ENCODE assay signal across 10 mouse cellular contexts in genomic region chr15:83167550-83168065, GRCm38 (mm10). TPM values are rescaled to one million over a fixed set of nuclear protein-coding genes. Genes with fewer than 3 reads are reported as not detected.
DNase-seq lines count a peak whose midpoint lies in the region; ATAC-seq and TF ChIP-seq lines count a peak whose summit lies in the region.
"Had no signal": no experiment of that assay in that cellular context is flagged by ENCODE, and none has a peak within 500 bp of the region (broad histone marks: within the 10 kb centered on the region; RNA-seq: fewer than 3 reads in every experiment).

No protein-coding gene starts in this region.

- H3K27ac ChIP-seq in kidney, embryonic 16.5 days (ENCODE audit: low read length) = peak overlapping the region; percentile 61
- H3K27ac ChIP-seq in kidney, adult 2 months (ENCODE audit: insufficient read depth, low read depth, low read length) = no peak overlapping the region; the same call in 1 of the 2 replicates
- 0 out of 2 replicates have a peak overlapping the region, but pooled peaks have one; percentile 14 for H3K27ac ChIP-seq in bone marrow, adult 2 months (ENCODE audit: control insufficient read depth, insufficient read depth, low read depth, low read length, poor library complexity)
- peak overlapping the region; percentile 95 for H3K27ac ChIP-seq in liver, embryonic 12.5 days

- 0 out of 2 replicates have a peak, but pooled peaks cover 2% of the 10 kb centered on the region for H3K36me3 ChIP-seq in kidney, embryonic 16.5 days (ENCODE audit: insufficient read depth, low read length)
- H3K36me3 ChIP-seq in kidney, adult 2 months (ENCODE audit: control insufficient read depth, insufficient read depth, low read length) = no peaks in the 10 kb centered on the region
- peaks cover 60% of the 10 kb centered on the region for H3K36me3 ChIP-seq in liver, embryonic 12.5 days

- TF ChIP-seq POLR2A in kidney, adult 2 months (IDR thresholded peaks at IDR 0.05; ENCODE audit: low read depth, low read length) = no peak
- no peak for TF ChIP-seq POLR2A in bone marrow, adult 2 months (IDR thresholded peaks at IDR 0.05; ENCODE audit: borderline replicate concordance, control insufficient read depth, low read depth, low read length)

- no peak overlapping the region for H3K4me2 ChIP-seq in kidney, embryonic 16.5 days (replicated peaks; ENCODE audit: low read depth, low read length)
- H3K4me2 ChIP-seq in liver, embryonic 12.5 days = peak overlapping the region; percentile 95
- H3K4me2 ChIP-seq: heart, embryonic 11.5 days had no signal

- H3K4me1 ChIP-seq in kidney, embryonic 16.5 days (ENCODE audit: insufficient read depth, low read length) = peaks cover 62% of the 10 kb centered on the region
- H3K4me1 ChIP-seq in kidney, adult 2 months (ENCODE audit: control insufficient read depth, insufficient read depth, low read length) = peaks cover 29% of the 10 kb centered on the region
- peaks cover 4% of the 10 kb centered on the region for H3K4me1 ChIP-seq in bone marrow, adult 2 months (ENCODE audit: control insufficient read depth, insufficient read depth, low read length)
- H3K4me1 ChIP-seq in liver, embryonic 12.5 days = peaks cover 88% of the 10 kb centered on the region

- DNase-seq in cerebellum, adult 11-12 months = peak; percentile 31
- no peak for DNase-seq in cerebellum, postnatal 25 days
- no peak for DNase-seq in kidney, adult 2 months
- no peak for DNase-seq in right cerebral cortex, postnatal 14 days
- DNase-seq: adrenal gland, postnatal 14 days had no signal

- H3K9me3 ChIP-seq in kidney, embryonic 16.5 days (ENCODE audit: low read length) = no peaks in the 10 kb centered on the region
- H3K9me3 ChIP-seq in liver, embryonic 12.5 days (replicated peaks) = no peaks in the 10 kb centered on the region

- no peaks in the 10 kb centered on the region for H3K27me3 ChIP-seq in kidney, embryonic 16.5 days (ENCODE audit: insufficient read depth, low read length)
- no peaks in the 10 kb centered on the region for H3K27me3 ChIP-seq in kidney, adult 2 months (replicated peaks; ENCODE audit: control insufficient read depth, insufficient read depth, low read length)
- no peaks in the 10 kb centered on the region for H3K27me3 ChIP-seq in liver, embryonic 12.5 days (replicated peaks)

- TF ChIP-seq CTCF in kidney, adult 2 months (conservative IDR thresholded peaks at IDR 0.05; ENCODE audit: insufficient read depth, insufficient read length, low read depth, low read length) = no peak
- TF ChIP-seq CTCF in bone marrow, adult 2 months (IDR thresholded peaks at IDR 0.05; ENCODE audit: control insufficient read depth, insufficient read depth, low read length) = no peak

- WGBS in kidney, embryonic 16.5 days = 83% methylated on average over 8 of the region's 8 CpGs
- 87% methylated on average over 8 of the region's 8 CpGs for WGBS in kidney, adult 2 months
- 90% methylated on average over 8 of the region's 8 CpGs for WGBS in bone marrow, adult 2 months
- WGBS in liver, embryonic 12.5 days (ENCODE audit: insufficient replicate concordance) = 81% methylated on average over 8 of the region's 8 CpGs

- no peak for ATAC-seq in kidney, embryonic 16.5 days (ENCODE audit: low FRiP score, low TSS enrichment)
- ATAC-seq in liver, embryonic 12.5 days = no peak
- ATAC-seq in inflammation-experienced regulatory T-cells, adult 6 months = no peak

- H3K4me3 ChIP-seq in kidney, embryonic 16.5 days (ENCODE audit: low read length) = no peak overlapping the region
- H3K4me3 ChIP-seq in kidney, adult 2 months (ENCODE audit: insufficient read depth, low read depth, low read length) = no peak overlapping the region
- H3K4me3 ChIP-seq in bone marrow, adult 2 months (replicated peaks; ENCODE audit: control insufficient read depth, low read depth, low read length) = no peak overlapping the region
- peak overlapping the region; percentile 94 for H3K4me3 ChIP-seq in liver, embryonic 12.5 days

- H3K9ac ChIP-seq in kidney, embryonic 16.5 days (replicated peaks; ENCODE audit: low read length) = 0 out of 2 replicates have a peak overlapping the region, but pooled peaks have one; percentile 10
- H3K9ac ChIP-seq in liver, embryonic 12.5 days = peak overlapping the region; percentile 97

RNA-seq across cellular contexts. Expression of gene Cyb5r3, which starts 4.8 kb away (rescaled TPM):
- polyA plus RNA-seq in kidney, embryonic 16.5 days (2015; fragmentation: Nextera tagmentation; extraction: Ambion mirVana) = 172 and 202 TPM in 2 replicates
- 197 and 230 TPM in 2 replicates for polyA plus RNA-seq in kidney, adult 2 months (2012; rRNA removed)
- 53.6 and 59.1 TPM in 2 replicates for polyA plus RNA-seq in bone marrow, adult 2 months (2011; ENCODE audit: insufficient read depth, insufficient read length, low replicate concordance, missing spikeins)
- 151 and 172 TPM in 2 replicates for polyA plus RNA-seq in liver, embryonic 12.5 days (2016; fragmentation: Nextera tagmentation; extraction: Ambion mirVana)
- polyA plus RNA-seq in inflammation-experienced regulatory T-cells, adult 6 months (2017; shearing (Covaris generic)) = 10 to 100 TPM; 58.4 to 85.8 (median 76.2) TPM

RNA-seq across cellular contexts. Expression of gene Poldip3, which starts 18.4 kb away (rescaled TPM):
- polyA plus RNA-seq in kidney, embryonic 16.5 days (2015; fragmentation: Nextera tagmentation; extraction: Ambion mirVana) = 153 and 161 TPM in 2 replicates
- polyA plus RNA-seq in kidney, adult 2 months (2012; rRNA removed) = 45.9 and 47.2 TPM in 2 replicates
- 24.6 and 42.3 TPM in 2 replicates for polyA plus RNA-seq in bone marrow, adult 2 months (2011; ENCODE audit: insufficient read depth, insufficient read length, low replicate concordance, missing spikeins)
- polyA plus RNA-seq in liver, embryonic 12.5 days (2016; fragmentation: Nextera tagmentation; extraction: Ambion mirVana) = 83.0 and 86.7 TPM in 2 replicates
- 100 to 1,000 TPM; 162 to 203 (median 174) TPM for polyA plus RNA-seq in inflammation-experienced regulatory T-cells, adult 6 months (2017; shearing (Covaris generic))

RNA-seq across cellular contexts. Expression of gene Rrp7a, which starts 45.0 kb away (rescaled TPM):
- polyA plus RNA-seq in kidney, embryonic 16.5 days (2015; fragmentation: Nextera tagmentation; extraction: Ambion mirVana) = 67.5 and 69.3 TPM in 2 replicates
- polyA plus RNA-seq in kidney, adult 2 months (2012; rRNA removed) = 110 and 126 TPM in 2 replicates
- 24.6 and 31.6 TPM in 2 replicates for polyA plus RNA-seq in bone marrow, adult 2 months (2011; ENCODE audit: insufficient read depth, insufficient read length, low replicate concordance, missing spikeins)
- polyA plus RNA-seq in liver, embryonic 12.5 days (2016; fragmentation: Nextera tagmentation; extraction: Ambion mirVana) = 36.5 and 42.3 TPM in 2 replicates
- 10 to 100 TPM; 70.6 to 86.9 (median 82.4) TPM for polyA plus RNA-seq in inflammation-experienced regulatory T-cells, adult 6 months (2017; shearing (Covaris generic))
